ENCODE assay signal across 34 mouse cellular contexts in the genomic region with DNA sequence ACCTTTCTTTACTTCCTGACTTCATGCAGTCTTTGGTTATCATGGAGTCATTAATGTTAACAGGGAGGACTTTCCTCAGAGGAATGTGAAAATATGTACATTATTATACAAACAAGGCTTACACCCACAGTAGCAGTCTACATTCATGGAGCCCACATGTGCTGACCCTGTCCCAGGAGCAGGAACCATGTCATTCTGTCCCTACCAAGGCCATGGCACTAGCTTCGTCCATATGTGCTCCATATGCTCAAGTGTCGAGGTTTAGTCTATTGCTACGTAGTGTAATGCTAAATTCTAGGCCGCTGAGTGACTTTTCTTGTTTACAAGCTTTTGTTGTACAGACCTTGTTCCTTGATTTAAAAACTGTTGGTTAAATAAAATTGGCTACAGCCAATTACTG.
"Had no signal": no experiment of that assay in that cellular context is flagged by ENCODE, and none has a peak within 500 bp of the region (broad histone marks: within the 10 kb centered on the region; RNA-seq: fewer than 3 reads in every experiment).

No protein-coding gene starts in this region.

- H3K27ac ChIP-seq: heart, embryonic 10.5 days; heart, embryonic 13.5 days; heart, embryonic 15.5 days; hindbrain, embryonic 10.5 days; hindbrain, embryonic 12.5 days; hindbrain, embryonic 13.5 days; hindbrain, embryonic 14.5 days; hindbrain, embryonic 15.5 days; hindbrain, postnatal 0 days; intestine, embryonic 15.5 days; kidney, embryonic 15.5 days; kidney, postnatal 0 days had no signal

- H3K4me1 ChIP-seq: intestine, embryonic 15.5 days had no signal

- ATAC-seq: hindbrain, embryonic 16.5 days; hindbrain, postnatal 0 days; inflammation-experienced regulatory T-cells, adult 6 months; intestine, embryonic 15.5 days; intestine, embryonic 16.5 days; intestine, postnatal 0 days had no signal

- H3K9me3 ChIP-seq: heart, embryonic 10.5 days; heart, embryonic 12.5 days; heart, embryonic 13.5 days; heart, embryonic 15.5 days; hindbrain, embryonic 10.5 days; hindbrain, embryonic 12.5 days; hindbrain, embryonic 13.5 days; hindbrain, embryonic 15.5 days; intestine, embryonic 15.5 days; kidney, embryonic 15.5 days had no signal

- H3K27me3 ChIP-seq: heart, embryonic 12.5 days; heart, embryonic 13.5 days; heart, embryonic 15.5 days; hindbrain, embryonic 12.5 days; hindbrain, embryonic 13.5 days; hindbrain, embryonic 15.5 days; intestine, embryonic 15.5 days; kidney, embryonic 15.5 days had no signal

- H3K9ac ChIP-seq: heart, embryonic 12.5 days; heart, embryonic 13.5 days; heart, embryonic 15.5 days; hindbrain, embryonic 12.5 days; hindbrain, embryonic 13.5 days; hindbrain, embryonic 14.5 days; hindbrain, embryonic 15.5 days; intestine, embryonic 15.5 days; kidney, embryonic 15.5 days had no signal

- H3K4me2 ChIP-seq: heart, embryonic 11.5 days; heart, embryonic 12.5 days; heart, embryonic 13.5 days; heart, embryonic 15.5 days; hindbrain, embryonic 12.5 days; hindbrain, embryonic 13.5 days; hindbrain, embryonic 14.5 days; hindbrain, embryonic 15.5 days; intestine, embryonic 15.5 days; kidney, embryonic 15.5 days had no signal

- DNase-seq: heart, postnatal 14 days; heart, postnatal 36 days; heart, postnatal 4 days; kidney, adult 11 months; kidney, adult 18-20 months; kidney, adult 2 months; kidney, adult 8-10 months; kidney, adult 9 months; kidney, postnatal 10 days; kidney, postnatal 14 days; kidney, postnatal 25 days; kidney, postnatal 36 days; kidney, postnatal 4 days; layer of hippocampus, adult 9-11 months; layer of hippocampus, postnatal 36 days had no signal

- H3K4me3 ChIP-seq: heart, embryonic 10.5 days; heart, embryonic 12.5 days; heart, embryonic 13.5 days; heart, embryonic 15.5 days; hindbrain, embryonic 10.5 days; hindbrain, embryonic 12.5 days; hindbrain, embryonic 13.5 days; hindbrain, embryonic 15.5 days; intestine, embryonic 15.5 days; kidney, embryonic 15.5 days; layer of hippocampus, adult 2 months had no signal

- H3K36me3 ChIP-seq: heart, embryonic 10.5 days; heart, embryonic 12.5 days; heart, embryonic 13.5 days; heart, embryonic 15.5 days; hindbrain, embryonic 10.5 days; hindbrain, embryonic 12.5 days; hindbrain, embryonic 13.5 days; hindbrain, embryonic 15.5 days; intestine, embryonic 15.5 days; kidney, embryonic 15.5 days had no signal
